Mouse (Mus musculus) testis, adult 2 months (tissue): Measurements from ENCODE around the gene Epsti1.
"Not testable (repeated sequence)": the region's sequence is repeated elsewhere in the genome, so short reads cannot be mapped to it uniquely, and the experiment has no call there.

Experiments
- CTCF ChIP-seq: fragments of 200-500 bp; IDR thresholded peaks from 2 replicates; pipeline ENCODE4 v1.5.1; 2012; ENCODE audit warnings: low read depth, mild to moderate bottlenecking, inconsistent platforms, low read length, moderate library complexity; ENCODE audit not compliant: control insufficient read depth, insufficient read depth, insufficient replicate concordance
- POLR2A ChIP-seq: fragments of 200-500 bp; IDR thresholded peaks from 2 replicates; pipeline ENCODE4 v1.6.1; 2012; ENCODE audit warnings: low read depth, mild to moderate bottlenecking, inconsistent platforms, low read length, moderate library complexity; ENCODE audit not compliant: control insufficient read depth

DNA sequence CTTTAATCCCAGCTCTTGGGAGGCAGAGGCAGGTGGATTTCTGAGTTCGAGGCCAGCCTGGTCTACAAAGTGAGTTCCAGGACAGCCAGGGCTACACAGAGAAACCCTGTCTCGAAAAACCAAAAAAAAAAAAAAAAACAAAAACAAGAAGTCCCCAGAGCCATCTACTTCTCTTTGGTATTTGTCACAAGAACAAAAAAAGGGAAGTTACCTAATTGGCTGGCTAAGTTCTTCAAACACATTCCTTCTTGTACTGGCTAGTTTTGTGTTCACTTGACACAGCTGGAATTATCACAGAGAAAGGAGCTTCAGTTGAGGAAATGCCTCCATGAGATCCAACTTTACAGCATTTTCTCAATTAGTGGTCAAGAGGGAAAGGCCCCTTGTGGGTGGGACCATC lies 26.2 kb upstream of the Epsti1 start:
- TF ChIP-seq CTCF, POLR2A: not testable (repeated sequence)
